Mouse (Mus musculus): Measurements from ENCODE around the gene Pafah2.

DNA sequence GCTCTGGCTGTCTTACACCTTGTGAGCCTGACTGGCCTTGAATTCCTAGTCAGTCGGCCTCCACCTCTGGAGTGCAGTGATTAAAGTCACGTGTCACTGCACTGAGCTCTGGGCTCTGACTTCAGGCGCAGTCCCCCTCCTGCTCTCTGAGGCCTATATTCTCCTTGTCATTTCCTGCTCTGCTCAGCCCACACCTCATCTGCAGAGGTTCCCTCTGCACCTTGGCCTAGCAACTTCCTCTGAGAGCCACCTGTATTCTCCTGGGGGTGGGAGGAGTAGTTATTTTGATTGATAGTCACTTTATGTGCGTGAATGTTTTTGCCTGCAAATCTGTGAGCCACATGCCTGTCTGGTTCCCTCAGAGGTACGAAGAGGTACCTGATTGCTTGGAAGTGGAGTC lies 34.9 kb upstream of the Pafah2 start:
- no peak for TF ChIP-seq CTCF (conservative IDR thresholded peaks at IDR 0.05; ENCODE audit: insufficient read depth, insufficient read length, low read depth, low read length)
- TF ChIP-seq POLR2A (IDR thresholded peaks at IDR 0.05; ENCODE audit: low read depth, low read length) = no peak

Measured in kidney, adult 2 months (tissue).